Mouse (Mus musculus) stomach, postnatal 0 days (tissue): ENCODE data around the gene Nupl2.

Experiments
- CTCF ChIP-seq: IDR thresholded peaks from 2 replicates; pipeline ENCODE4 v1.5.1; 2016; ENCODE audit warnings: antibody characterized with exemption, low read depth, mild to moderate bottlenecking, moderate library complexity
- EP300 ChIP-seq: optimal IDR thresholded peaks from 2 replicates; pipeline ENCODE3; 2016; ENCODE audit warnings: antibody characterized with exemption

DNA sequence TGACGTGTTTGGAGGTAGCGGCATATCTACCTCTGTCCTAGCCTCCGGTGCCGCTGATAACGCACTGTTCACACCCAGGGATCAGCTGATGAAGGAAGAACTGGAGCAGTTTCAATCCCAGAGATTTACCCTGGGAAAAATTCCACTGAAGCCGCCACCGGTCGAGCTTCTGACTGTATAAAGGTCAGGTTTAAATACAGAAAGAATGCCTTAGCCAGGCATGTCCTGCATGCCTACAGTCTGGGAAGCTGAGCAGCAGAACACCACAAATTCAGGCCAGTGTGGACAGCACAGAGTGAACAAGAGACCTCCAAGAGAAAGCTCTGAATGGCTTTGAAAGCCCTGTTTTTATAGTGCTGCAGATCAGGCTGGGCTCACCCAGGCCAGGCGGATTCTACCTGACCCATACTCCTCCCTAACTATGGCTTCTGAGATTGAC, 17.6 kb downstream of the Nupl2 start:
- TF ChIP-seq CTCF: no peak
- no peak for TF ChIP-seq EP300
